Mouse (Mus musculus) forebrain, embryonic 15.5 days (tissue): ENCODE measurements around the gene Cped1. TPM values are rescaled to one million over a fixed set of nuclear protein-coding genes. Genes with fewer than 3 reads are reported as not detected.
A peak's percentile ranks its signal among the peaks of the same experiment; 100 is the strongest.

Source experiments
- ATAC-seq: fragments of 200-750 bp; cut with Nextera tagmentation; replicated peaks from 2 replicates; pipeline ENCODE4 v1.8.0; 2017; ENCODE audit warnings: mild to moderate bottlenecking, moderate TSS enrichment, moderate library complexity
- H3K27ac ChIP-seq: fragments of 300-500 bp; sonication (generic); replicated peaks from 2 replicates; pipeline ENCODE4 v1.5.1; 2015; ENCODE audit warnings: mild to moderate bottlenecking, inconsistent platforms
- H3K27me3 ChIP-seq: fragments of 300-500 bp; sonication (generic); 2 replicates; pipeline ENCODE4 v1.6.1; 2015; ENCODE audit warnings: inconsistent platforms
- H3K36me3 ChIP-seq: fragments of 300-500 bp; sonication (generic); 2 replicates; pipeline ENCODE4 v1.6.1; 2015; ENCODE audit warnings: mild to moderate bottlenecking, inconsistent platforms
- H3K4me1 ChIP-seq: fragments of 300-500 bp; sonication (generic); 2 replicates; pipeline ENCODE4 v1.6.1; 2015; ENCODE audit warnings: inconsistent platforms
- H3K4me2 ChIP-seq: fragments of 300-500 bp; sonication (generic); replicated peaks from 2 replicates; pipeline ENCODE4 v1.6.1; 2015; ENCODE audit warnings: mild to moderate bottlenecking, inconsistent platforms
- H3K4me3 ChIP-seq: fragments of 300-500 bp; sonication (generic); 2 replicates; pipeline ENCODE4 v1.5.1; 2015; ENCODE audit warnings: mild to moderate bottlenecking, inconsistent platforms
- H3K9ac ChIP-seq: fragments of 300-500 bp; sonication (generic); replicated peaks from 2 replicates; pipeline ENCODE4 v1.6.1; 2015; ENCODE audit warnings: mild to moderate bottlenecking, inconsistent platforms
- H3K9me3 ChIP-seq: fragments of 300-500 bp; sonication (generic); 2 replicates; pipeline ENCODE4 v1.6.1; 2016; ENCODE audit warnings: inconsistent platforms
- WGBS: fragments of 180-500 bp; shearing (Covaris S2); methylation state at CpG from one replicate; pipeline ENCODE4 v1.1.7; 2015; ENCODE audit warnings: mixed read lengths; 5-methylcytosine and 5-hydroxymethylcytosine counted together
- polyA plus RNA-seq: library from polyadenylated mRNA; unstranded; fragments of >200 nt; fragmentation: Nextera tagmentation; extraction: Ambion mirVana; gene quantifications from 2 replicates; pipeline ENCODE4 v1.2.1, GENCODE M21; 2015

Gene Cped1
- polyA plus RNA-seq, 1 experiment from 2014 or later, result 3.0 TPM

DNA sequence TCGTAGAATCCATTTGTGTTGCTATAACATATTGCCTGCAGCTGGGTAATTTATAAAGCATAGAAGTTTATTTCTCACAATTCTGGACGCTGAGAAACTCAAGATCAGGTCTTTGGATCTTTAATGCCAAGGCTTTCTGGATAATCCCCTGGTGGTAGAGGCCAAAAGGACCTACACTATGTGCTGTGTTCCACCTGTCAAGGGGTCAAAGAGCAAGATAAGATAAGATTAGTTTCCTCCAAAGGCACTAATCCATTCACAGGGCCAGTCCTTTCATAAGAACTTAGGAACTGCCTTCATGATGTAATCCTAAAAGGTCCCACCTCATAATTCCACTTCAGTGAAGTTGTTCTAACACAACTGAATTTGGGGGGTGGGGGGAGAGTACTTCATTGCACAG is 162.8 kb downstream of the Cped1 start:
- Histone ChIP-seq H3K4me2 (no peak overlapping the region), H3K4me1 (no peaks in the 10 kb centered on the region), H3K27me3 (no peaks in the 10 kb centered on the region), H3K4me3 (no peak overlapping the region), H3K27ac (no peak overlapping the region), H3K36me3 (no peaks in the 10 kb centered on the region), H3K9ac (no peak overlapping the region), H3K9me3 (no peaks in the 10 kb centered on the region)
- 79% methylated on average over 2 of the region's 2 CpGs for WGBS
- no peak for ATAC-seq

DNA sequence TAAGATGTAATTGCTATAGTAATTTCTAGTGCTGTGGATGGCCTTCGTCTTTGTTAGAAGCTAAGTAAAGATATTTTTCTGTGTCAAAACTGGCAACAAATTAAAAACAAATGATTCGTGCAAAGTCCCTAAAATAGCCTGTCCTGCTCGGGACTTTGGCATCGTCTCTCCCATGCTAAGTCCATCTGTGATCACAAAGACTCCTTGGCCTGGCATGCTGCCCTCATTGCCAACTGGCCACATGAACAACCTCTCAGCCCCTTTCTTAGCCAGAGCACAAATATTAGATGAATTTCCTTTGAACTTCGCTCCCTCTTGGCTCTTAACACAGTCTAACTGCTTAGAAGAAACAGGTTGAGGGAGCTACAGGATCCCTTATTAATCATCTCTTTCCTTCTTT is 171.7 kb downstream of the Cped1 start:
- Histone ChIP-seq H3K27ac (no peak overlapping the region), H3K36me3 (no peaks in the 10 kb centered on the region), H3K4me3 (no peak overlapping the region), H3K9ac (no peak overlapping the region), H3K4me1 (no peaks in the 10 kb centered on the region), H3K27me3 (no peaks in the 10 kb centered on the region), H3K9me3 (no peaks in the 10 kb centered on the region), H3K4me2 (no peak overlapping the region)
- 72% methylated on average over 5 of the region's 5 CpGs for WGBS
- ATAC-seq, result no peak

GRCm38 (mm10) chr6:22161944-22162343 is 176.2 kb downstream of the Cped1 start:
- no peaks in the 10 kb centered on the region for H3K9me3 ChIP-seq
- H3K4me3 ChIP-seq, result no peak overlapping the region
- no peaks in the 10 kb centered on the region for H3K27me3 ChIP-seq
- H3K4me1 ChIP-seq, result no peaks in the 10 kb centered on the region
- no peak overlapping the region for H3K27ac ChIP-seq
- ATAC-seq, result no peak
- no peak overlapping the region for H3K9ac ChIP-seq
- WGBS, result 9% methylated on average over 1 of the region's 1 CpGs
- no peak overlapping the region for H3K4me2 ChIP-seq
- no peaks in the 10 kb centered on the region for H3K36me3 ChIP-seq

- no peaks in the 10 kb centered on the region for H3K9me3 ChIP-seq
- H3K27me3 ChIP-seq, result no peaks in the 10 kb centered on the region
- no peak overlapping the region for H3K4me2 ChIP-seq
- H3K27ac ChIP-seq, result no peak overlapping the region
- WGBS, result 51% methylated on average over 2 of the region's 2 CpGs
- ATAC-seq, result no peak
- H3K4me3 ChIP-seq, result no peak overlapping the region
- H3K9ac ChIP-seq, result no peak overlapping the region
- no peaks in the 10 kb centered on the region for H3K4me1 ChIP-seq
- no peaks in the 10 kb centered on the region for H3K36me3 ChIP-seq
Measured at GRCm38 (mm10) chr6:22168388-22168787, 182.7 kb downstream of the Cped1 start.

- Histone ChIP-seq H3K27ac (no peak overlapping the region), H3K9me3 (no peaks in the 10 kb centered on the region), H3K4me1 (no peaks in the 10 kb centered on the region), H3K27me3 (no peaks in the 10 kb centered on the region), H3K36me3 (no peaks in the 10 kb centered on the region), H3K9ac (no peak overlapping the region), H3K4me2 (no peak overlapping the region), H3K4me3 (no peak overlapping the region)
- no peak for ATAC-seq
- 55% methylated on average over 8 of the region's 8 CpGs for WGBS
Measured at GRCm38 (mm10) chr6:22178721-22179295, 193.1 kb downstream of the Cped1 start.

- peak overlapping the region; percentile 23; the same call in 1 of the 2 replicates for H3K4me2 ChIP-seq
- peak; percentile 75; the same call in 1 of the 2 replicates for ATAC-seq
- no peak overlapping the region for H3K4me3 ChIP-seq
- H3K9me3 ChIP-seq, result no peaks in the 10 kb centered on the region
- no peaks in the 10 kb centered on the region for H3K27me3 ChIP-seq
- no peaks in the 10 kb centered on the region for H3K4me1 ChIP-seq
- no peak overlapping the region for H3K27ac ChIP-seq
- no peaks in the 10 kb centered on the region for H3K36me3 ChIP-seq
- H3K9ac ChIP-seq, result no peak overlapping the region
- 40% methylated on average over 10 of the region's 10 CpGs for WGBS
Measured at GRCm38 (mm10) chr6:22180316-22180715, 194.6 kb downstream of the Cped1 start.

DNA sequence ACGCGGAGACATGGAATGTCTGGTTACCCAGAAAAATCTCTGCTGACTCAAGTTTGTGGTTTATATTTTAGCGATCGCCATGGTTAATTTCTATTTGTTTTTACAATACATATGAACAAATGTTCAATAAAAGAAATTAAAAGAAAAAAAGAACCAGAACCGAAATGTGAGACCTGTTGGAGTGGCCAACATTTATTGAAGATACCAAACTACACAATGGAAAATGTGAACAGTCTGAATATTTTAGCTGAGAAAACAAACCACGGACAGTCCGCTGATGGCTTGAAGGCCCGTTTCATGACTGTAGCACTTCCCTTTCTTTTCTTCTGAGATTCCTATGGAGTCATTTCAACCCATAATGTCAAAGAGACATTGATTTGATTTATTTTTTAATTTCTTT is 201.3 kb downstream of the Cped1 start:
- Histone ChIP-seq H3K4me1 (peaks cover 10% of the 10 kb centered on the region), H3K27ac (no peak overlapping the region), H3K9me3 (no peaks in the 10 kb centered on the region), H3K36me3 (no peaks in the 10 kb centered on the region), H3K9ac (no peak overlapping the region), H3K4me2 (no peak overlapping the region), H3K27me3 (no peaks in the 10 kb centered on the region), H3K4me3 (no peak overlapping the region)
- no peak for ATAC-seq
- whole genome bisulfite sequencing, result 92% methylated on average over 8 of the region's 8 CpGs

DNA sequence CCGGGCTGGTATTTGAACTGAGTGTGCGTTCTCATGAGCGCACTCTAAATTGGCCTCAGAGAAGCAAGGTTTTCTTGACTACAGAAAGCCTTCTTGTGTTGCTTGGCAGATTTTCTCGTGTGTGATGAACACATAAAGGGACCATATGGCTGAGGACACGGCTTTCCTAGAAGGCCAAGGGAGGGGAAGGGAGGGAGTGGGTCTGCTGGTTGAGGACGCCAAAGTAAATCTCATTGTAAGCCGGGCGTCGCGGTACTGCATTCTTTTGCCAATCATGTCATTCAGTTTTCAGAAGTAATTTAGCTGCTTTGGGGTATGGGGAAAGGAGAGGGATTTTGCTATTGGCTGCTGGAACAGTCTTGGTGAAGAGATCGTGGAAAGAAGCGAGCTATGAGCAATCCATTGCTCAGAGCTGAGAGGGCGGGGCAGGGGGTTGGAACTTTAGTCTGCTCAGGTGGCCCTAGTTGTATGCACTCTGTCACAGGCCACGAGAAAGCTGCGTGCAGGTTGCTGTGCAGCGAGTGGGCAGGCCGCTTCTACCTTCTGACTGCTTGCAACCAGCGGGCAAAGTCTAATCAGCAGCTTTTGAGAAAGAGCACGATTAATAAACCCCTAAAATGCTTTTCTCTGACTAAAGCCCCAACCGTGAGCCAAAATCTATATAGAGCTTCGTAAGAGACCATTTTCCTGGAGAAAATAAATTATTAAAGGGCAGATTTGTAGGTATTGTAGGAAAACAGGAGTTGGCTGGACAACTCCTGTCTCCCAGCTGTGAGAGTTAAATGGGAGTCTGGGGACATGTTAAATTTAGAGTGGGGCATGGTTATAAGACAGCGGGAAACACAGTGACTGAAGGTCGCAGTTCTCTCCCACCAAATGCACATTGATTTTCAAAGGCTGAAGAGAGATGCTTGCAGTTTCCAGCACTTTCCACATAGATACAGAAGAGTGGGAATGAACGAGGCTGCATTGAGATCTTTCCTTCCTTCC is 203.9 kb downstream of the Cped1 start:
- H3K36me3 ChIP-seq, result no peaks in the 10 kb centered on the region
- peak overlapping the region; percentile 29 for H3K4me2 ChIP-seq
- peak; percentile 90 for ATAC-seq
- 0 out of 2 replicates have a peak overlapping the region, but pooled peaks have one; percentile 31 for H3K27ac ChIP-seq
- 48% methylated on average over 24 of the region's 24 CpGs for WGBS
- H3K27me3 ChIP-seq, result no peaks in the 10 kb centered on the region
- H3K4me3 ChIP-seq, result no peak overlapping the region
- peaks cover 10% of the 10 kb centered on the region for H3K4me1 ChIP-seq
- H3K9me3 ChIP-seq, result no peaks in the 10 kb centered on the region
- no peak overlapping the region for H3K9ac ChIP-seq

DNA sequence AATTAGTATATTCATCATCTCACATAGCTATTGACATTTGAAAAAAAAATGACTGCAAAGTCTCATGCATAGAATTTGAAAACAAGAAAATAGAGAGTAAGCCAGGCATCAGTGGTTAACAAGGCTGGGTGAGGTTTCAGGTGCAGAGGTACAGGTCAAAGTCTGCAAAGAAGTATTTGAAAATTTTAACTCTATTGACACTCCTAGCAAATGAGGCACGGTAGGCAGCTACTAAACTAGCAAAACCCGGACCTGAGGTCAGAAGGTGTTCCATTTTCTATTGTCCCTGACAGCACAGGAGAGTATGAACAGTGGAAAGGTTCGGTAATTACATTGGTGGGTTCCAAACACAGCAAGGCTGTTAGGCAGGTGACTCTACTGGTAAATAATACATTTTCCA is 212.9 kb downstream of the Cped1 start:
- no peak overlapping the region for H3K4me2 ChIP-seq
- H3K9ac ChIP-seq, result no peak overlapping the region
- peaks cover 4% of the 10 kb centered on the region; the same call in 1 of the 2 replicates for H3K4me1 ChIP-seq
- no peaks in the 10 kb centered on the region for H3K36me3 ChIP-seq
- WGBS, result 85% methylated on average over 3 of the region's 3 CpGs
- no peak overlapping the region for H3K4me3 ChIP-seq
- H3K27me3 ChIP-seq, result no peaks in the 10 kb centered on the region
- H3K9me3 ChIP-seq, result no peaks in the 10 kb centered on the region
- no peak overlapping the region for H3K27ac ChIP-seq
- no peak for ATAC-seq

- Histone ChIP-seq H3K4me1 (peaks cover 4% of the 10 kb centered on the region; the same call in 1 of the 2 replicates), H3K9ac (no peak overlapping the region), H3K4me2 (no peak overlapping the region), H3K27me3 (no peaks in the 10 kb centered on the region), H3K9me3 (no peaks in the 10 kb centered on the region), H3K36me3 (no peaks in the 10 kb centered on the region), H3K4me3 (no peak overlapping the region), H3K27ac (no peak overlapping the region)
- no peak for ATAC-seq
- WGBS, result 82% methylated on average over 2 of the region's 2 CpGs
Measured at GRCm38 (mm10) chr6:22199473-22199872, 213.8 kb downstream of the Cped1 start.

DNA sequence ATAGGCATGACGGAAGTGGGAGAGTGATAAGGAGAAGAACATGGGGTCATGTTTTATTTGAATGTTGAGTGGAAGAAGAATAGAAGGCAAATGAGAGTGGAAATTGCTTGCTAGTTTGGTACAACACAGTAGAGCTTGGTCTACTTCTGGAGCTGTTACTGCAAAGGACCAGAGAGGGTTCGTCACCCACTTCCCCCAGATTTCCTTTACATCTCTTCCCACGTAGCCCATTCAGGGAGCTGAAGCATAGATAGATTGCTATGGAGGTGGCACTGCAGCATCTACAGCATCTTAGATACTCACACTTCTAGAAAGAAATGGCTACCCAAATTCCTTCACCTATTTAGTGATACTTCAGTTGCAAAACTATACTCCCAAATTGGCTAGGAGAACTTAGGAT is 214.4 kb downstream of the Cped1 start:
- no peaks in the 10 kb centered on the region for H3K36me3 ChIP-seq
- WGBS, result 91% methylated on average over 3 of the region's 3 CpGs

DNA sequence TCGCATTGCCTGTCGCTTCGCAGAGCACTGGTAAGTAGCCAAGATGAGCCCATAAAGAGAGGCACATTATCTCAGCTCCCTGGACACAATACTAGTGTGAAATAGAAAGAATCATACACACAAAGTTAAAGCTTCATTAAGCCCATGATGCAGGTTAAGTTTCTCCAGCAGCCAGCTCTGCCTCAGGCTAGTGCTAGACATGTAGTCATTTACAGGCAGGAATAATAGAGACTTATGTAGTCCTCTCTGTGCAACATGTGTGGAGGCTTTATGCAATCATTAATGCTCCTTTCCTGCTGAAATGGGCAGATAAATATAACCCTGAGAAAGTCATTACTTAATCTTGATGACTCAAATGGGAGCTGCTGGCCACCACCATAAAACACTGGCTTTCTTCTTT is 216.2 kb downstream of the Cped1 start:
- Histone ChIP-seq H3K36me3 (no peaks in the 10 kb centered on the region), H3K4me2 (no peak overlapping the region), H3K27me3 (no peaks in the 10 kb centered on the region), H3K9ac (no peak overlapping the region), H3K9me3 (no peaks in the 10 kb centered on the region), H3K4me3 (no peak overlapping the region), H3K27ac (no peak overlapping the region), H3K4me1 (peaks cover 22% of the 10 kb centered on the region)
- 39% methylated on average over 3 of the region's 3 CpGs for WGBS
- peak; percentile 61 for ATAC-seq

More for the DNA sequence above, 214.4 kb downstream of the Cped1 start:
- Histone ChIP-seq H3K27me3 (no peaks in the 10 kb centered on the region), H3K27ac (no peak overlapping the region), H3K9me3 (no peaks in the 10 kb centered on the region), H3K4me2 (no peak overlapping the region), H3K4me3 (no peak overlapping the region), H3K9ac (no peak overlapping the region), H3K4me1 (peaks cover 6% of the 10 kb centered on the region)
- ATAC-seq, result no peak
